Mouse (Mus musculus): ENCODE results near the gene Ifnl2. TPM values are rescaled to one million over a fixed set of nuclear protein-coding genes. Genes with fewer than 3 reads are reported as not detected.
"Not testable (repeated sequence)": the region's sequence is repeated elsewhere in the genome, so short reads cannot be mapped to it uniquely, and the experiment has no call there.

Gene Ifnl2
- polyA plus RNA-seq, 1 experiment: not detected

- Histone ChIP-seq H3K4me1 (ENCODE audit: control insufficient read depth, insufficient read depth, low read length) (no peaks in the 10 kb centered on the region), H3K4me3 (ENCODE audit: insufficient read depth, low read length) (no peak overlapping the region), H3K27ac (ENCODE audit: insufficient read depth, low read length) (no peak overlapping the region)
- TF ChIP-seq CTCF (IDR thresholded peaks at IDR 0.05; ENCODE audit: extremely low read depth, insufficient read depth, low read length): no peak
- TF ChIP-seq POLR2A (IDR thresholded peaks at IDR 0.05; ENCODE audit: extremely low read depth, insufficient read depth, low read length): no peak
Observed at GRCm38 (mm10) chr7:28545048-28545890, 35.0 kb upstream of the Ifnl2 start.

DNA sequence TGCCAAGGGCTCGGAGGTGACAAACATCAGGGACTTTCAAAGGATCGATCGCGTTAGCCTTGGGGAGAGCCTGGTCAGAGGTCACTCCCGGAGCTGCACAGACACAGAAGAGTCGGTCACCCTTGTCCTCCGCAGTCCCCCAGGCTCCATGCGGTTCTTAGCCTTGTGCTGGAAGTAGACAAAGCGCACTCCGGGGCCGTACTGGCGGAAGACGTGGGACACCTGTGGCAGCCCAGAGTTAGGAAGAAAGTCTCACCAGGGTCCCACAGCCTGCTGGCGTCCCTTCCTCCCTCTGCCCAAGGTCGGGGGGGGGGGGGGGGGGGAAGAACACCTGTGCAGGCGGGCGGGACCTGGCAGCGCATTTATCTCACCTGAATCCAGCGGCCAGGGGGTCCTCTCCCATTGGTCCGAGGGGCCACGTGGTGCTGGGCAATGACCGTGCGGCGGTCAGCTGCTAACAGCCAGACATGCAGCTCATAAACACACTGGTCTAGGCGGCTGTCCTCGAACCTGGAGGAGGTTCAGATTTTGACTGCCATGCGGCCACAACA is 33.9 kb upstream of the Ifnl2 start:
- H3K27ac ChIP-seq (ENCODE audit: insufficient read depth, low read length): no peak overlapping the region
- no peaks in the 10 kb centered on the region for H3K4me1 ChIP-seq (ENCODE audit: control insufficient read depth, insufficient read depth, low read length)
- TF ChIP-seq POLR2A (IDR thresholded peaks at IDR 0.05; ENCODE audit: extremely low read depth, insufficient read depth, low read length): no peak
- TF ChIP-seq CTCF (IDR thresholded peaks at IDR 0.05; ENCODE audit: extremely low read depth, insufficient read depth, low read length): no peak
- no peak overlapping the region for H3K4me3 ChIP-seq (ENCODE audit: insufficient read depth, low read length)

DNA sequence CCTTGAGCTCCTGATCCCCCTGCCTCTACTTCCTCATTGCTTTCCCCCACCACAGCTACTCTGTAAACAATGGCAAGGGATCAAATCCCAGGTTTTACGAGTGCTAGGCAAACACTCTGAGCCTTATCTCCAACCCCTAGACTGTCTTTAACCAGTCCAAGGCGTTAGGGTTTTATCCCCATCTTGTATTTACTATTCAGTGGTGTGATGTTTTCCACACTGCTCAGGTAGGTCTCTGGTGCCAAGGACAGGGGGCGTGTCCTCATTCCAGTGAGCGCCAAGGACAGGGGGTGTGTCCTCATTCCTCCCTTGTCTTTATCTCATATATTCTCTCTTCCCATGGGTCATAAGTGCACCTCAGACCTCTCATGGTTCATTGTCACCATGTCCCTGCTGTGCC is 30.3 kb upstream of the Ifnl2 start, which contains the start of gene Sycn:
Gene Sycn, plus strand, starts transcription at position 360 of the 400 bp plus-strand sequence.
- Histone ChIP-seq H3K4me1 (ENCODE audit: control insufficient read depth, insufficient read depth, low read length) (no peaks in the 10 kb centered on the region), H3K27ac (ENCODE audit: insufficient read depth, low read length) (no peak within 1 kb of the TSS), H3K4me3 (ENCODE audit: insufficient read depth, low read length) (no peak within 1 kb of the TSS)
- no peak for TF ChIP-seq POLR2A (IDR thresholded peaks at IDR 0.05; ENCODE audit: extremely low read depth, insufficient read depth, low read length)
- TF ChIP-seq CTCF (IDR thresholded peaks at IDR 0.05; ENCODE audit: extremely low read depth, insufficient read depth, low read length): no peak

- not testable (repeated sequence) for H3K4me1 ChIP-seq (ENCODE audit: control insufficient read depth, insufficient read depth, low read length); H3K4me3 ChIP-seq (ENCODE audit: insufficient read depth, low read length); H3K27ac ChIP-seq (ENCODE audit: insufficient read depth, low read length)
Observed at GRCm38 (mm10) chr7:28538886-28539285, 28.6 kb upstream of the Ifnl2 start.

DNA sequence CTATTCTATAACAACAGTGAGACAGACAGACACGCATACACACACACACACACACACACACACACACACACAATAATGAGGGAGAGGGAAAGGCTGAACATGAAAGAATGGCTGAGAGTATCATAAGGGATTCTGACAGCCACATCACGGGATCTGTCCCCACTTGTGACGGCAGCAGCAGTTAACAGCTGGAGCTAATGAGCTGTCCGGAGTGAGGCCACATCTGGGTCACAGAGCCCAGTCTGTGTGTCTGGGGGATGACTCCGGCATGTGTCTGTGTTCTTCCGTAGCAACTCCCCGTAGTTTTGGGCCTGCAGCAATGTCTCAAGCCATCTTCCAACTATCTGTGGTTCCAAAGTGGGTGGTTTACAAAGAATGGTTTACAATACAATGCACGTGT is 21.8 kb upstream of the Ifnl2 start:
- no peak for TF ChIP-seq CTCF (IDR thresholded peaks at IDR 0.05; ENCODE audit: extremely low read depth, insufficient read depth, low read length)
- TF ChIP-seq POLR2A (IDR thresholded peaks at IDR 0.05; ENCODE audit: extremely low read depth, insufficient read depth, low read length): no peak
- Histone ChIP-seq H3K4me3 (ENCODE audit: insufficient read depth, low read length) (no peak overlapping the region), H3K27ac (ENCODE audit: insufficient read depth, low read length) (no peak overlapping the region), H3K4me1 (ENCODE audit: control insufficient read depth, insufficient read depth, low read length) (peaks cover 1% of the 10 kb centered on the region; the same call in 1 of the 2 replicates)

GRCm38 (mm10) chr7:28527922-28528719 is 17.9 kb upstream of the Ifnl2 start:
- Histone ChIP-seq H3K4me1 (ENCODE audit: control insufficient read depth, insufficient read depth, low read length) (peaks cover 1% of the 10 kb centered on the region; the same call in 1 of the 2 replicates), H3K27ac (ENCODE audit: insufficient read depth, low read length) (no peak overlapping the region), H3K4me3 (ENCODE audit: insufficient read depth, low read length) (no peak overlapping the region)
- no peak for TF ChIP-seq POLR2A (IDR thresholded peaks at IDR 0.05; ENCODE audit: extremely low read depth, insufficient read depth, low read length)
- peak; percentile 47; the same call in 1 of the 2 replicates for TF ChIP-seq CTCF (IDR thresholded peaks at IDR 0.05; ENCODE audit: extremely low read depth, insufficient read depth, low read length)

- H3K4me3 ChIP-seq (ENCODE audit: insufficient read depth, low read length); H3K27ac ChIP-seq (ENCODE audit: insufficient read depth, low read length); H3K4me1 ChIP-seq (ENCODE audit: control insufficient read depth, insufficient read depth, low read length): not testable (repeated sequence)
Observed at GRCm38 (mm10) chr7:28522536-28522935, 12.3 kb upstream of the Ifnl2 start, which contains the start of gene Ifnl3. TSS of gene Ifnl3 (plus strand) at chr7:28522836.

GRCm38 (mm10) chr7:28511441-28511840 is 1.2 kb upstream of the Ifnl2 start:
- Histone ChIP-seq H3K4me1 (ENCODE audit: control insufficient read depth, insufficient read depth, low read length) (no peaks in the 10 kb centered on the region), H3K4me3 (ENCODE audit: insufficient read depth, low read length) (no peak overlapping the region), H3K27ac (ENCODE audit: insufficient read depth, low read length) (no peak overlapping the region)
- TF ChIP-seq CTCF (IDR thresholded peaks at IDR 0.05; ENCODE audit: extremely low read depth, insufficient read depth, low read length): no peak
- TF ChIP-seq POLR2A (IDR thresholded peaks at IDR 0.05; ENCODE audit: extremely low read depth, insufficient read depth, low read length): no peak

DNA sequence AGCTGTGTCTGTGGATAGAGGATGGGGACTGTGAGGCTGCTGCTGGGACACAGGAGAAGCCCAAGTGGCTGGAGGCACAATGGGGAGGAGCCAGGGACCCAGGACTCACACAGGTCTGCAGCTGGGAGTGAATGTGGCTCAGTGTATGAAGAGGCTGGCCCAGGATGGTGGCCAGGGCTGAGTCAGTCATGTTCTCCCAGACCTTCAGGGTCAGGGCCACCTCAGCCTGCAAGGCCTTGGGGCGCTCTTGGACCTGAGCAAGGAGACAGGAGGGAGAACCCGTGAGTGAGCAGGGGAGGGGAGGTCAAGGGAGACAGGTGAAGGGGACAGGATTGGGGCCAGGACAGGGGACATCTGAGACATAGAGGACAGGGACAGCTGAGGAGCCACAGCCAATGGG is 1.1 kb downstream of the Ifnl2 start:
- H3K27ac ChIP-seq (ENCODE audit: insufficient read depth, low read length); H3K4me3 ChIP-seq (ENCODE audit: insufficient read depth, low read length); H3K4me1 ChIP-seq (ENCODE audit: control insufficient read depth, insufficient read depth, low read length): not testable (repeated sequence)

DNA sequence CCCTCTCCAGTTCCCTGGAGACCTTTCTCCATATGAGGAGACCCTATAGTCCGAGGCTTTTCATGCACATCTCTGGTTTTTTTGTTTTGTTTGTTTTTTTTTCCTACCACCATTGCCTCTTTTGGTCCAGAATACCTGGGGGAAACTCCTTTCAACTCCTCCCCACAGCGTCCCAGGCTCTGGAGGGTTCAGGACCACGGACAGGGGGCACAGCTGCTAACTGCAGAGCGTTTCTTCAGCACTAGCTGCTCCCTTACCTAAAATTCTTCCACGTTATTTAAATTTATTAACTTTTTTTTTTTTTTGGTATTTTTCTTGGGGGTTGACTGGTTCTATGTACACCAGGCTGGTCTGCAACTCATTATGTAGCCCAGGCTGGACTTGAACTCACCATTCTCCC is 4.7 kb downstream of the Ifnl2 start:
- TF ChIP-seq POLR2A (IDR thresholded peaks at IDR 0.05; ENCODE audit: extremely low read depth, insufficient read depth, low read length) (no peak), CTCF (IDR thresholded peaks at IDR 0.05; ENCODE audit: extremely low read depth, insufficient read depth, low read length) (no peak)

More for the DNA sequence above, 4.7 kb downstream of the Ifnl2 start:
- Histone ChIP-seq H3K27ac (ENCODE audit: insufficient read depth, low read length) (no peak overlapping the region), H3K4me1 (ENCODE audit: control insufficient read depth, insufficient read depth, low read length) (no peaks in the 10 kb centered on the region), H3K4me3 (ENCODE audit: insufficient read depth, low read length) (no peak overlapping the region)

All from cortical plate, adult 2 months (tissue).